Mouse (Mus musculus) right cerebral cortex, adult 18-20 months (tissue): ENCODE data around the gene Myo10.
A peak's percentile ranks its signal among the peaks of the same experiment; 100 is the strongest.

Experiments
- DNase-seq: peaks from one replicate; pipeline ENCODE4 v3.0.0; 2022; ENCODE audit warnings: mixed read lengths

Gene Myo10

DNA sequence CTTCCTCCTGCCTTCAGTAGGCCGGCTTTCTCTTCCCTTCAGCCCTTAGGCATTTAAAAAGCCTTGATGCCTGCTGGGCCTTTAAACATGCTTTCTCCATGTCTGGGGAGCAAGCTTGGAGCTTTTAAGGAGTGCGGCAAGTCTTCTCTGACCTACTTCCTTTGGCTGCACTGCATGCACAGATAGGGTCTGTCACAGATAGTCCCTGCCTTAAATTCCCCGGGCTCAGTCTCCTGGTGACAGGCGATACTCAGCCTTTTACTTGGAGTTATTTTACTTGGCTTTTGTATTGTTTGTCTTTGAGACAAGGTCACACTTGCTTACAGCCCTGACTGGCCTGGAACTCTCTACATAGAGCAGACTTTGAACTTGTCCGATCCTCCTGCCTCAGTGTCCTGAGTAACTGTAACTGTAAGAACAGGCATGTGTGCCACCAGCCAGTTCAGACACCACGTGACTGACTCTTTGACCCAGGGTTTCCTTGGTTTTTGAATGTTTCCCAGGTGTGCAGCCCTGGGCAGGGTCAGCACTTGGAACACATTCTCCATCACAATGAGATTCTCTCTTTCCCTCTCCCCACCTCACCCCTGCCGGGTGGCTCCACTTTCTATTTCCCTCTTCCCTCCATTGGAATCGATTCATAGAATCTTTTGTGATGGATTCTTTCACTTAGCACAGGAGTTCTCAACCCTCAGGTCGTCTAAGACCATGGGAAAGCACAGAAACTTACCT lies 147.4 kb downstream of the Myo10 start:
- DNase-seq = no peak

DNA sequence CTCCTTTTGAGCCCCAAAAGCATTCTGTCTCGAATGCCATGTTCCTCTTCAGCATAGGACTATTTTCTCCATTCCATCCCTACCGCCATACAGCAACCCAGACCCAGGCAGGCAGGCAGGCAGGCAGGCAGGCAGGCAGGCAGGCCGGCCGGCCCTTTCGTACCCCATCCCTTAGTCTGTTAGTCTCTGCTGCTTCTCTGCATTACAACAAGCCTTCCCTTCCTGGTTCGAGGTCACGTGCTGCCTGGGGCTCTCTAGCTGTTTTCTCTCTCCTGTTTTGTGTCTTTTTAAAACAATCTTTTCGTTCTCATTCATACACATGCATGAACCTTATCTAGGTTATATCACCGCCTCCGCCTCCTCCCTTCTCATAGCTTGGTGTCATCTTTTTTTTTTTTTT lies 149.5 kb downstream of the Myo10 start:
- DNase-seq = no peak

DNA sequence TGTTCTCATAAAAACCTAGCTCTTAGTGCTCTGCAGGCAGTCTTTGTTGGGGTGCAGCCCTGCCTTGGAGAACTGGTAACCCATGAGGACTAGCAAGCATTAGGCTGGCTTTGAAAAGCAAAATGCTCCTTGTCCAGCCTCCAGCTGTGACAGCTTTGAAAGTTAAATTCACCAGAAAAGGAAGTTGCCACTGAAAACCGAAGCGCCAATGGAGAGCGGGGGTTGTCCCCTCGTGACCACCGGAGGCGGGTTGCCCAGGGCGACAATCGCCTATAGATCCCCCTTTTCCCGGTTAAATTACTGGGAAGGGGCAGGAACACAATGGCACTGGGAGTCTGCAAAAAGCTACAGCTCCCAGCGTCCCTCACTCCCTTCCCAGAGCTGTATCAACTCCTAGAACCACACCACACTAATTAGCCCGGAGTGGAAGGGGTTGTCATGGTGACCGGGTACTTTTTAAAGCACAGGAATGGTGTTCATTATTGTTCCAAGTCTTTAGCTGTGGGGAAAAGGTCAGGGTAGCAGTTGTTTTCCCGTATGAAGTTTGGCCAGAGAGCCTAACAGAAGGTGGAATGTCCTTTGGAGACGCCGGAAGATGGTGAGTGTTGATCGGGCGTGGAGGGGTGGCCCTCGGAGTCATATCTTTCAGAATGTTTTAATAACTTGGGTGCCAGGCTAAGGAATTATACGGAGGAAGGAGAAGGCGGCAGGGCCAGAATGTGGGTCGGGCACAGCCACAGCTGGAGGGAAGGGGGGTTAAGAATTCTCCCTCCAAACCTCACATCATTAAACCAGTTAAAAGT lies 151.6 kb downstream of the Myo10 start:
- peak; percentile 55 for DNase-seq

DNA sequence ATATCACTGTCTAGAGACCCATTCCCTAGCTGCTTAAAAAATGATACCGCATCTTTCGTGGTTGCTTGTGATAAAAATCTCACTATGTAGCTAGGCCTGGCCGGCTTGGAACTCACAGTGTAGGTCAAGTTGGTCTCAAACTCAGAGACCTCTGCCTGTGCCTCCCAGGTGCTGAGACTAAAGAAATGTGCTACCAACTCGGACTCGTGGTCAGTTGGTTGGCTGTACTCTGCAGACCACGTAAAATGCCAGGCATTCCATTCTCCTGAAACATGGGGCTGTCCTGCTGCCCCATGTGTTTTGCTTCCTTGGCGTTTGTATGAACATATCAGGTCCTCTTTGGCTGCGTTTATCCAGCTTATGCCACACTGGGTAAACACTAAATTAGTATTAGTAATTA lies 156.6 kb downstream of the Myo10 start:
- DNase-seq = no peak

DNA sequence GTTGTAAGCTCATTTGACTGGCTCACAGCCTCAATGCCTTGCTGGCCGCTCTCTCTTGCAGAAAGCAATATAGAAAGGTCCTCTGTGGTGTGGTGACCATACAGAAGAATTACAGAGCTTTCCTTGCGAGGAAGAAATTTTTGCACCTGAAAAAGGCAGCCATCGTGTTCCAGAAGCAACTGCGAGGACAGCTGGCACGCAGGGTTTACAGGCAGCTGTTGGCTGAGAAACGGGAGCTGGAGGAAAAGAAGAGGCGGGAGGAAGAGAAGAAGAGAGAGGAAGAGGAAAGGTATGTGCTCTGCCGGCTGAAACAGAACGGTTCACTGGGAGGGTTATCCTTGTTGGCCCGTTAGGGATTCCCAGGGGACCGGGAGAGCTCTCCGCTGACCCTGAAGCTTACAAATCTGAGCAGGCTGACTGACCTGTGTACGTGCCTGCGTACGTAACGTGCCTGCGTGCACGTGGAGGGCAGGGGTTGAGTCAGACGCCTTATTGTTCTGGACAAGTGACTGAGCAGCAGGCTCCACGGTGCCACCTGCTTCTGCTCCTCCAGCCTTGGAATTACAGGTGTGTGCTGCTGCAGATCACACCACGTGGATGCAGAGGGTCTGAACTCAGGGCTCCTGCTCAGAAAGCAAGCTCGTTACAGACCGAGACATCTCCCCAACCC lies 157.3 kb downstream of the Myo10 start:
- no peak for DNase-seq

DNA sequence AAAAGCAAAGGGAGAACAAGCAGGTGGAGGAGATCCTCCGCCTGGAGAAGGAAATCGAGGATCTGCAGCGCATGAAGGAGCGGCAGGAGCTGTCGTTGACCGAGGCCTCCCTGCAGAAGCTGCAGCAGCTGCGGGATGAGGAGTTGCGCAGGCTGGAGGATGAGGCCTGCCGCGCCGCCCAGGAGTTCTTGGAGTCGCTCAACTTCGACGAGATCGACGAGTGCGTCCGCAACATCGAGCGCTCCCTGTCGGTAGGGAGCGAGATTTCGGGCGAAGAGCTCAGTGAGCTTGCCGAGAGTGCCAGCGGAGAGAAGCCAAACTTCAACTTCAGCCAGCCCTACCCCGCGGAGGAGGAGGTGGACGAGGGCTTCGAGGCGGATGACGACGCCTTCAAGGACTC lies 158.7 kb downstream of the Myo10 start:
- no peak for DNase-seq

DNA sequence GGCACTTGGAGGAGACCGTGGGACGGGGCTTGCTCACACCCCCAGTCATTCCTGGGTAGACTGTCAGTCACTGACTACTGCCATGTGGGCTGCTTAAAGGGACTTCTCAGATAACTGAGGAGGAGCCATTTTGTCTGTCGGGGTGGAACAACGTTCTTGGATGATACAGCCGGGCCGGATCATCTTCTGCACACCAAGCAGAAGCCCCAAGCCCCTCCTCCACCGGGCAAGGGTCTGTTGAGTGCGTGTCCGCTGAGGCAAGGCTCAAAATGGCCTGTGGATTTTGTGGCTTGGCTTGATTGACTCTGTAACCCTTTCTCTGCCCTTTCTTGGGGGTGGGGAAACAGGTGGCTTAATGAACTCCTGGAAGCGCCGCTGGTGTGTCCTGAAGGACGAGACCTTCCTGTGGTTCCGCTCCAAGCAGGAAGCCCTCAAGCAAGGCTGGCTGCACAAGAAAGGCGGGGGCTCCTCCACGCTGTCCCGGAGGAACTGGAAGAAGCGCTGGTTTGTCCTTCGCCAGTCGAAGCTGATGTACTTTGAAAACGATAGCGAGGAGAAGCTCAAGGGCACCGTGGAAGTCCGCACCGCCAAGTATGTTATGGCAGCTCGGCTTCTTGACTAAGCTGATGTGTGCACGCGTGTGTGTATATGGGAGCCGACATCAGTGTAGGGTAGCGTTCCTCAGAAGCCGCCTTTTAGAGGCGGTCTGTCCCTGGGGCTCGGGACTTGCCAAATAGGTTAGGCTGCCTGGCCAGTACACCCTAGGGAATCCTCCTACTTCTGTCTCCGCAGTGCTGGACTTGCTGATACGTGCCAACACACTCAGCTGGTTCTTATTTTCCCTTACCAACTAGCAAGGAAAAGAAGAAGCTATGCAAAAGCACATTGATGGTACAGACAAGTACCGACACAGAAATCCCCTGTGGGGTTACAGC lies 163.4 kb downstream of the Myo10 start:
- no peak for DNase-seq

DNA sequence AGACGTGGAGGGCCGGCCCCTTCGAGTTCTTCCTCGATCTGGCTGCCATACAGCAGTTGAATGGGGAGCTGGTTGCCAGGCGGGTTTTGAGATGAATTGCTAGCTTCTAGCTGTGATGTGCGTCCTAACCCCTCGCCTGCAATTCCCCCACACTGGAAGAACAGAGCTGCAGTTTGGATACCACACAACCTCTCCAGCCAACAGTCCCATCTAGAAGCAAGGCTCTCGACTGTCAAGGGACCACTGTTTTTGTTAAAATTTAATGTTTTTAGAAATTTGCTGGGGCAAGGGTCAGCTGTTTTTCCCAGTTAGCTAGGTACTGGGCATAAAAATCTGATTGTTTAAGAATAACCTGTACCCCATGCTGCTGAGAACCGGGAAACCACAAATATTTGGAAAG lies 165.1 kb downstream of the Myo10 start:
- DNase-seq = no peak

DNA sequence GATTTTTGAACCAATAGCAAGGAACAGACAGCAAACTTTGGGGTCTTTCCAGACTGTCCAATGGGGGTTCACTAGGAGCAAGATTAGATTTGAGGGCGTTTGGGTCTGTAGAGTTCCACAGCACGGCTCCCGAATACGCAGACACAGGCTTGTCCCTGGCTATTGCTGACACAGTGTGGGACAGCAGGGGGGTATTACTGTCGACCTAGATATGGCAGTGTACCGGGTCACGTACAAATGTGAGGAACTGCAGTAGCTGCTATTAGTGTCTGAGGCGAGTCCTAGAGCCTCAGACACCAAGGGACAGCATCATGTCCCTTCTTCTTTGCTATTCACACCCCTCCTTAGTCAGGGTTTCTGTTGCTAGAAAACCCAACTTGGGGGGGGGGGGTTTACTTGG lies 165.6 kb downstream of the Myo10 start:
- no peak for DNase-seq

DNA sequence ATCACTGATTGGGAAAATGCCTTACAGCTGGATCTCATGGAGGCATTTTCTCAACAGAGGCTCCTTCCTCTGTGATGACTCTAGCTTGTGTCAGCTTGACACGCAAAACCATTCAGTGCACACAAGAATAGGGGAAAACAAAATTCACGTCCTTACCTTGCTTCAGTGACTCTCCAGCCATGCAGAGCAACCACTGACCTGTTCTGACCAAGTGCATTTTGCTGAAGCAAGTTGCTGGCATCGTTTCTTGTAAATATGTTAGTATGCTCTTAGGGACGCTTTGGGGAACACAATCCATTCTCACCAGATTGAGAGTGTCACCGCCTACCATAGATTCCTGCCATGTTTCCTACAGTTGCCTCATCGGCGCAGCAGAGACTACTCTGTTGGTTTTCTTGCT lies 166.2 kb downstream of the Myo10 start:
- no peak for DNase-seq

DNA sequence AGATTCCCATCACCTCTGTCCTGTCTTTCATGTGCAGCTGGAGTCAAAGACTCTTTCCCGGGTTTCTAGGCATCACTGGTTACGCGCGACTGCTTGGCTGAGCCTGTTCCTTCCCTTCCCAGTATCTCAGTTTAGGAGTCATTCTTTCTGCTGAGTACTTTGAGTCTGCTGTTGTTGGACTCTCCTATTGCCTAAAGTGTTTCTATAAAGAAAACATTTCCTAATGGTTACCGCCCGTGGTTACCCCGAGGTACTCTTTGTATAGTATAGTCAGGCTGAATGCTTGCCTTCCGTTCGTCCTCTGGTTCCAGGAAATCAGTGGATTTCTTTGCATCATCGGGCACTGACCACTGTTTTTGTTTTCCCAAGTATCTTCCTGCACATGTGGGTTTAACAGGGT lies 166.9 kb downstream of the Myo10 start:
- no peak for DNase-seq

DNA sequence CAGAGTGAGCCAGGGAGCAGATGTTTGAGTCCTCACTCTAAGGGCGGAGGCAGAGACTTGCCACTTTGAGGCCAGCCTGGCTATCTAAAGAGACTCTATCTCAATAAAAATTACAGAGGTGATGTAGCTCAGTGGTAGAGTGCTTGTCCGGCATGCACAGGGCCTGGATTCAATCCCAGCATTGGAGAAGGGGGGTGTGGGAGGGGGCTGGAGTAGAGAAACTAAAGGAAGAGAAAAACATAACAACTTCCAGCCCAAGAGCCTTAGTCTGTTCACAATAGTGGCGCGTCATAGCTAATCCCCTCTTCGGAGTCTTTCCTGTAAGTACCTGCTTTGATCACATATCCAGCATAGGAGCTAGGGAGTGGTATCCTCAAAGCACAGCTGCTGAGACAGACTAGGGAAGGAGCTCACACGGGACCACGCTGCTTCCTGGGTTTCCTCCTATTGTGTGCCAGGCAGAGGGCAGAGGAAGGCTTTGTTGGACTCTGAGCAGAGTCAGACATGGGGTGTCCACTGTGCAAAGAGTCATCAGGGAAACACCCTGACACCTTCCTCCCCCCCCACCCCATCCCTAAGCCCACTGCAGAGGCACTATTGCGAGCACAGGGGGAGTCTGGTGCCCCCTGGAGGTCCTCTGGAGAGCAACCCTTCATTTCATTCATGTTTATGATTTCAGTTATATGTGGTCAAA lies 169.5 kb downstream of the Myo10 start:
- DNase-seq = no peak

DNA sequence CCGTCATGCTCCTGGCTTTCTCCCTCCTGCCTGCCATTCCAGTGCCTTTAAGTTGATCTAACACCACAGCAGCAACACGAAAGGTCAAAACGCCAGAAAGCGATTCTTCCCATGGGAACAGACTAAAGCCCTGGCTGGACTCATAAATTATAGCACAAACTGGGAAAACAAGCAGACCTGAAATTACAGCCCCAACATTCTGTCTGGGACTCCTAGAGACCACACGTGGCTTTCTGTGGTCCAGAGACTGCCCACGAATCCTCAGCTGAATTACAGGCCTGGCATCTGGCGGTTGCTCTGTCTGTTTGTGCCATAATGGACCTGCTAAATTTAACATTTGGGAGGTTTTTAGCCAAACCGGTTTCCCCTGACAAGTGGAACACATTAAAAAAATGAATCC lies 171.8 kb downstream of the Myo10 start:
- no peak for DNase-seq

DNA sequence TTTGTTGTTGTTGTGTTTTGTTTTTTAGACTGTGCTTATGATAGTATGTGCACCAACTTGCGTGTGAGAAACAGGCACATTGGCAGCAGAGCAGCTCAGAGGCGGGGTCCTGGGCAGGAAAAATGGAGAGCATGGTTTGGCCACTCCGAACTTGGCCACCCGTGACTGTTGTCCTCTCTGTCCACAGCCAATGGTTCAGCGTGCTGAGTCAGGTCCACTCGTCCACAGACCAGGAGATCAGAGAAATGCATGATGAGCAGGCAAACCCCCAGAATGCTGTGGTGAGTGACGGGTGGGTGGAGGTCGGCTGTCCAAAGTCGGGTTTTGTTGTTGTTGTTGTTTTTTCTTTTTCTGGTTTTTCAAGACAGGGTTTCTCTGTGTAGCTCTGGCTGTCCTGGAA lies 173.2 kb downstream of the Myo10 start:
- no peak for DNase-seq

DNA sequence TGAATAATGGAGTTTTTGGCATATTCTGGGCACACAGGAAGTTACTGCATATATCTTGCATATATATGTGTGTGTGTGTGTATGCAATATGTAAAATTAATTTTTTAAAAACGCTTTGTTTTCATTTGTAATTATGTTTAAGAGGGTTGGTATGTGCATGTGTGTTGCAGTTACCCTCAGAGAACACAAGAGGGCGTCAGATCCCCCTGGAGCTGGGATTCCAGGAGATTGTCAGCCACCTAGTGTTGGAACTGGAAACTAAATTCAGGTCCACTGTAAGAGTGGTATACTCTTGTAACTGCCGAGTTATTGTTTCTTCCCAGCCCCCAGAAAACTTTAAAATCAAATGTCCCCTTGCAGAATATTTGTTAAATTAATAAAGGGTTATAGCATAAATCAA lies 174.0 kb downstream of the Myo10 start:
- no peak for DNase-seq

DNA sequence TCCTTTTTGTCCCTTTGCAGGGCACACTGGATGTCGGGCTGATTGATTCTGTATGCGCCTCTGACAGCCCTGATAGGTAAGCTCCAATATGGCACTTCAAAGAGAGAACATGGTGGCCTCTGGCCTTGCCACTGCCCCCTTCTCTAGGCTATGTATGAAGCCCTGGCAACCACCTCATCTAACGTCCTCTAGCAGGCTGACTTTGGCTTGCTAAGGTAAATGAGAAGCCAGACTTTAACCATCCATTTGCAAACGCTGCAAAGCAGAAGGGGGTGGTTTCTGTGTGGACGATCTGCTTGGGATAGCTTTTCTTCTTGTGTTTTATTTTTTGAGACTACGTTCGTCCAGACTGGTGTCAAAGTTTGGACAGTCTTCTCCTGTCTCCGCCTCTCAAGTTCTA lies 174.9 kb downstream of the Myo10 start:
- DNase-seq = no peak

DNA sequence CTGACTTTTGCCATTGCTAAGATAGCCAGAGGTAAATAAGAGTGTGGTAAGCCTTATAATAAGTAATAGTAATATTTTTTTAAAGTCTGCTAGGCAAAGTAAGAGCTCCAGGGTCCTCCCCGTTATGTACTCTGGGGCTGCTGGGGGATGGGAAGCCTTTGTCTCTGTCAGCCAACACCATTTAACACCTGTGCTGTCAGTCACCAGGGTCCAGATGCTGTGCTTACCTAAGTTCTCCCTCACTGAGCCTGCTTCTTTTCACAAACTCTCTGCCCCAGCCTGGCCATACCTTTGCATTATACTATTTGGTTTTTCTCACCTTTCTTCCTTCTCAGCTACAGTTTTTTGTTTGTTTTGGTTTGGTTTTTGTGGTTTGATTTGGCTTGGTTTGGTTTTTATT lies 175.6 kb downstream of the Myo10 start:
- DNase-seq = no peak

DNA sequence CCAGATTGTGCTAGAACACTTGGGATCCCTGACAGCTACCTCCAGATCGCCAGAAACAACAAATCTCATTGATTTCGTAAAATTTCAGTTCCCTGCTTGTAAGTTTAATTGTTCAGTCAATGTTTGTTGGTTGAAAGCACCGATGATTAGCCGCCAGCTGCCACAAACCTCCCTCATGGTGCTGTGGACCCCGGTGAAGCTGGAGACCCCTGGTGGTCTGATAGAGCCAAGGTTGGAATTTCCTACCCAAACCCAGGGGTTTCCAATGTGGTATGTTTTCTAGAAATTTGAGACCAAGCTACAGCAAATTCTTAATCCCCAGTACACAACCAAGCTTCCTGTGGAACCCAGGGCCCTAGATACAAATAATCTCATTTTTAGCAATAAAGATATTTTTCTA lies 179.4 kb downstream of the Myo10 start:
- no peak for DNase-seq

DNA sequence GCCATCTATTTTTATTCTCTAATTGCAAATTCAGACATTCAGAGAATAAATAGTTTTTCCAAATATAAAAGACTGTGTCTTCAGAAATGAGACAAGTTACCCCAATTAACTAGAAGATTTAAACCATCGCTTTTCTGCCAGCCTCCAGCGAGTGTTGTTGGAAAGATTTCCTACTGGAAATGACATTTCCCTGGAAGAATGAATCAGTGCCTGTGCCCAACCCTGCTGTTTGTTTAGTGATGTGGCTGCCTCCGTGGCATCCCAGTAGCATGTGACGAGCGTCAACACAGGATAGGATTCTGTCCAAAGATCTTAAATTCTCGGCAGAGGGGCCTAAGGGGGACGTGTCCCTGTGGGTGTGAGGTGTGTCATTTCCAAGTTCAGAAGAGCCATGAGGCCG lies 179.9 kb downstream of the Myo10 start:
- peak; percentile 36 for DNase-seq

DNA sequence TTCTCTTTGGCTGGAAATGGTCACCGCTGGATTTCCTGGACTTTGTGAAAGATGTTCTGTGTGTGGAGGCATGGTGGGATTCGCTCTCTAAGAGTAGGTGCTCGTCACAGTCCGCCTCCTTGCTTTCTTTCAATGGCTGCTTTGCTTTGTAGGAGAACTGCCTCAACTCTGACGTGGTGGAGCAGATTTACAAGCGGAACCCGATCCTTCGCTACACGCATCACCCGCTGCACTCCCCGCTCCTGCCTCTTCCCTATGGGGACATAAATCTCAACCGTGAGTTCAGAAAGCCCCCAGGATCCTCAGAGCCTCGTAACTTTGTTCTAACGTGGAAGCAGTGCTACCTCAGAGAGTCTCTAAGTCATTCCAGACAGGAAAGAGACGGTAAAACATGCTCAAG lies 180.8 kb downstream of the Myo10 start:
- DNase-seq = no peak

DNA sequence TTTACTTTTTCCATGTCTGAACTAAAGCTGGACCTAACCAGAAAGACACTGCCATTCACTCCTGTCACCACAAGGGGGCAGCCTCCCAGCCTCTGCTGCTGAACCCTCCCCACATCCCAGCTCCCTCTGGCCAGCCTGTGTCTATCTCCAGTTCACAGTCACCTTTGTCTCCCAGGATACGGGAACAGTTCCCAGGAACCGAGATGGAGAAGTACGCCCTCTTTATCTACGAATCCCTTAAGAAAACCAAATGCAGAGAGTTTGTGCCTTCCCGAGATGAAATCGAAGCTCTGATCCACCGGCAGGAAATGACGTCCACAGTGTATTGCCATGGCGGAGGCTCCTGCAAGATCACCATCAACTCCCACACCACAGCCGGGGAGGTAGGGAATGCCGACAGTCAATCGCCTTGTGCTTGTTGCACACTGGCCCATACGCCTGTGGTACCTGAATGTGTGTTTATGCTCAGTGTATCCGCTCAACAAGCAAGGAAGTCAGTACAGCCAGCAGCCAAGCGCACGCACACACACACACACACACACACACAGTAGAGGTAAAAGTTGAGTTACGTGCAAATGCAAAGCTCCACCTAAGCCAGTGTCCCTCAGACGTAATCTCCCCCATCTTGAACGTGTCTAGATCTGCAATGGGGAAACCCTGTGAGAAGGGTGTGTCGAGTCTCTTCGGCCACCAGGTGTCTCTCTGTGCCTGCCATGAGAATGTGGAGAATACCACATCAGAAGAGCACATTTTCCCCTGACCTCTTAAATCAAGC lies 183.2 kb downstream of the Myo10 start:
- peak; percentile 78 for DNase-seq
